Mouse (Mus musculus) heart, embryonic 12.5 days (tissue): ENCODE measurements around the gene Dnm2. TPM values are rescaled to one million over a fixed set of nuclear protein-coding genes. Genes with fewer than 3 reads are reported as not detected.
"Not testable (repeated sequence)": the region's sequence is repeated elsewhere in the genome, so short reads cannot be mapped to it uniquely, and the experiment has no call there.

Experiments used
- ATAC-seq: fragments of 200-750 bp; cut with Nextera tagmentation; 2 replicates; pipeline ENCODE4 v1.8.0; 2017; ENCODE audit warnings: moderate TSS enrichment, moderate library complexity; ENCODE audit not compliant: insufficient number of reproducible peaks, low FRiP score
- H3K27ac ChIP-seq: fragments of 300-500 bp; sonication (generic); 2 replicates; pipeline ENCODE4 v1.5.1; 2016; ENCODE audit warnings: mild to moderate bottlenecking, moderate library complexity; ENCODE audit not compliant: poor library complexity, severe bottlenecking
- H3K27me3 ChIP-seq: fragments of 300-500 bp; sonication (generic); replicated peaks from 2 replicates; pipeline ENCODE4 v1.6.1; 2016; ENCODE audit warnings: mild to moderate bottlenecking, moderate library complexity
- H3K36me3 ChIP-seq: fragments of 300-500 bp; sonication (generic); 2 replicates; pipeline ENCODE4 v1.6.1; 2016; ENCODE audit warnings: mild to moderate bottlenecking, moderate library complexity
- H3K4me1 ChIP-seq: fragments of 300-500 bp; sonication (generic); replicated peaks from 2 replicates; pipeline ENCODE4 v1.6.1; 2016; ENCODE audit warnings: mild to moderate bottlenecking
- H3K4me2 ChIP-seq: fragments of 300-500 bp; sonication (generic); 2 replicates; pipeline ENCODE4 v1.6.1; 2016; ENCODE audit warnings: mild to moderate bottlenecking, moderate library complexity
- H3K4me3 ChIP-seq: fragments of 300-500 bp; sonication (generic); 2 replicates; pipeline ENCODE4 v1.5.1; 2016; ENCODE audit warnings: mild to moderate bottlenecking
- H3K9ac ChIP-seq: fragments of 300-500 bp; sonication (generic); 2 replicates; pipeline ENCODE4 v1.6.1; 2016; ENCODE audit warnings: mild to moderate bottlenecking, moderate library complexity
- H3K9me3 ChIP-seq: fragments of 300-500 bp; sonication (generic); replicated peaks from 2 replicates; pipeline ENCODE4 v1.6.1; 2016; ENCODE audit warnings: mild to moderate bottlenecking, moderate library complexity
- WGBS: fragments of 180-500 bp; shearing (Covaris S2); methylation state at CpG from one replicate; pipeline ENCODE4 v1.1.7; 2016; 5-methylcytosine and 5-hydroxymethylcytosine counted together
- polyA plus RNA-seq: library from polyadenylated mRNA; unstranded; fragments of >200 nt; fragmentation: Nextera tagmentation; extraction: Ambion mirVana; gene quantifications from 2 replicates; pipeline ENCODE4 v1.2.1, GENCODE M21; 2016

Dnm2 gene
- polyA plus RNA-seq, 1 experiment from 2014 or later = 83.8 TPM

- Histone ChIP-seq H3K27ac (no peak overlapping the region), H3K9ac (no peak overlapping the region), H3K4me2 (no peak overlapping the region), H3K36me3 (peaks cover 16% of the 10 kb centered on the region; the same call in 1 of the 2 replicates), H3K4me1 (peaks cover 27% of the 10 kb centered on the region), H3K9me3 (no peaks in the 10 kb centered on the region), H3K27me3 (no peaks in the 10 kb centered on the region), H3K4me3 (no peak overlapping the region)
- 89% methylated on average over 7 of the region's 7 CpGs for WGBS
- ATAC-seq = no peak
Observed at GRCm38 (mm10) chr9:21456246-21456929, 31.7 kb downstream of the Dnm2 start.

- 80% methylated on average over 10 of the region's 10 CpGs for WGBS
- H3K9ac ChIP-seq = no peak overlapping the region
- H3K4me3 ChIP-seq = no peak overlapping the region
- no peaks in the 10 kb centered on the region for H3K9me3 ChIP-seq
- no peak overlapping the region for H3K4me2 ChIP-seq
- no peak for ATAC-seq
- H3K36me3 ChIP-seq = peaks cover 20% of the 10 kb centered on the region; the same call in 1 of the 2 replicates
- H3K27me3 ChIP-seq = no peaks in the 10 kb centered on the region
- H3K4me1 ChIP-seq = peaks cover 27% of the 10 kb centered on the region
- H3K27ac ChIP-seq = no peak overlapping the region
Observed at GRCm38 (mm10) chr9:21456930-21457634, 32.4 kb downstream of the Dnm2 start.

GRCm38 (mm10) chr9:21458821-21459220 is 34.1 kb downstream of the Dnm2 start:
- 82% methylated on average over 3 of the region's 3 CpGs for WGBS
- no peak overlapping the region for H3K27ac ChIP-seq
- no peak overlapping the region for H3K9ac ChIP-seq
- H3K36me3 ChIP-seq = peaks cover 20% of the 10 kb centered on the region; the same call in 1 of the 2 replicates
- no peaks in the 10 kb centered on the region for H3K27me3 ChIP-seq
- no peak overlapping the region for H3K4me2 ChIP-seq
- no peak overlapping the region for H3K4me3 ChIP-seq
- no peak for ATAC-seq
- H3K4me1 ChIP-seq = peaks cover 31% of the 10 kb centered on the region
- H3K9me3 ChIP-seq = no peaks in the 10 kb centered on the region

DNA sequence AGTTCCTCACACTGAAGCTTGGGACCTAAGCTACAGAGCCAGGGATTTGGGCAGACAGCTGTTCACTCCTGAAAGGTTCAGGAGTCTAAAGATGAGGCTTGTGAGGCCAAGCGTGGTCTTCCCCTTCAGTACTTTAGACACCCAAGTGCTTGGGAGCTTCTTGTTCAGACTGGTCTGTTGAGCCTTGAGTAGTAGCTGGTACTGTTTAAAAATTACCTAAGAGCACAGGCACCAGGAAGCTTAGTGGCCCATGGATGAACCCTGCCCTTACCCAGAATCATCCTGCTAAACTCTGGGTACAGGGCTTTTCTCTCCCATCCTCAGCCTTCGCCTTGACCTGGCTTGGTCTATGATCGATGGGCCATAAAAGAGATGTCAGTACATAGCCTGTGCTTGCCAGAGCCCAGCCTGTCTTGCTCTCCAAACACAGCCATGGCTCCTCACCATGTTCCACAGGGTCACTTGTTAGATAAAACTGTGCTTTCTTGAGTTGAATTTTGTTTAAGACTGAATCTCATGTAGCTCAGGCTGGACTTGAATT is 35.8 kb downstream of the Dnm2 start:
- 88% methylated on average over 3 of the region's 3 CpGs for WGBS
- H3K9me3 ChIP-seq = no peaks in the 10 kb centered on the region
- H3K4me2 ChIP-seq = no peak overlapping the region
- no peaks in the 10 kb centered on the region for H3K27me3 ChIP-seq
- no peak overlapping the region for H3K4me3 ChIP-seq
- H3K4me1 ChIP-seq = peaks cover 36% of the 10 kb centered on the region
- no peak overlapping the region for H3K27ac ChIP-seq
- no peak overlapping the region for H3K9ac ChIP-seq
- peaks cover 24% of the 10 kb centered on the region; the same call in 1 of the 2 replicates for H3K36me3 ChIP-seq
- ATAC-seq = no peak

DNA sequence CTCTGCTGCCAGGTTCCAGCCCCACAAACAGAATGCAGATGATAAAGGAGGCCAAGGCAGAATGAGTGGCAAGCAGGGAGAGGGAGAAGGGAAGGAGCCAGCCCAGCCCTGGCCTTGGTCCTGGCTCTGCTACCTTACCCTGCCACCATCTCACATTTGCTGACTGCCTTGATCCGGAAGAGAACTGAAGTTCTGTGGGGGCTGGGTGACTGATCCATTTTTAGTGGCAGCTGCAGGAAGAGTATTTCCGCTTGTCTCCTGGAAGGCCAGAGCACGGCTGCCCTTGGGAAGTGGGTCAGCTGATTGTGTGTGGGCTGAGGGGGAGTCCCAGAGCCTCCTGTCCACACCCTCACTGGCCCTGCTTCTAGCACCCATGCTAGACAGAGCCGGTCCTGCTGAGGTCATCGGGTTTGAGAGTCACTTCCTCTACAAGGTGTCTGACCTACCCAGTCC is 38.5 kb downstream of the Dnm2 start:
- WGBS = 7% methylated on average over 5 of the region's 5 CpGs
- peak overlapping the region; percentile 21 for H3K9ac ChIP-seq
- H3K9me3 ChIP-seq = no peaks in the 10 kb centered on the region
- H3K27ac ChIP-seq = peak overlapping the region; percentile 90
- no peaks in the 10 kb centered on the region for H3K27me3 ChIP-seq
- peaks cover 47% of the 10 kb centered on the region for H3K36me3 ChIP-seq
- H3K4me2 ChIP-seq = peak overlapping the region; percentile 26
- ATAC-seq = peak; percentile 69
- peaks cover 36% of the 10 kb centered on the region for H3K4me1 ChIP-seq
- no peak overlapping the region for H3K4me3 ChIP-seq

DNA sequence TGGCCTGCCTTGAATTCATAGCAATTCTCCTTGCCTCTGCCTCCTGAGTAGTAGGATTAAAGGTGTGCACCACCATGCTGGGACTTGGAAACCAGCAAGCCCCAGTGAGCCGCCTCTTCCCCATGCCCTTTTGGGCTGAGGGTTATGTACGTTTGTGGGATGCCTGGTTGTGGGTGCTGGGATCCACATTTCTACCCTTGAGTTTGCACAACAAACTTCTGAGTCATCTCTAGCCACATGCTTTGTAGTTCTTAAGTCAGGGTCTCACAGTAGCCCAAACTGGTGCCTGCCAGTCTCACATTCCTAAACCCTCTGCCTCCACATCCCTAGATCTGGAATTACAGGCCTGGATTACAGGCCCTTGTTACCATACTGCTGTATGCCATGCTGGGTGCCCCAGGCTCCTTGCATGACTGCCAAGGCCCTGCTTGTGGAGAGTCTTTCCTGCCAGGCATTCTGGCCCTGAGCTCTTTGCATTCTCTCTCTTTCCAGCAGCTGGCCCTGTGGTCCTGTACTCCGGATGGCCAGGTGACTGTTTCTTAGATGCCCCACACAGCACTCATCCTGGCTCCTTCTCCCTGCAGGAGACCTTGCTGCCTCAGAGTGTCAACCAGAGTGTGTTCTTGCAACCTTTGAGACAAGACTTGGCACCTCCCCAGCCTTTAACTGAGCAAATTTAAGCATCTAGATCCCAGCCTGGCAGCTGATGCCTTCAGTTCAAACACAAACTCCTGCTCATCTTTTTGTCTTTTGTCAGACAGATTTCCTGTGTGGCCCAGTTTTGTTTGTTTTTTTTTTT is 39.3 kb downstream of the Dnm2 start:
- Histone ChIP-seq H3K9ac (0 out of 2 replicates have a peak overlapping the region, but pooled peaks have one; percentile 13), H3K4me2 (peak overlapping the region; percentile 26; the same call in 1 of the 2 replicates)

DNA sequence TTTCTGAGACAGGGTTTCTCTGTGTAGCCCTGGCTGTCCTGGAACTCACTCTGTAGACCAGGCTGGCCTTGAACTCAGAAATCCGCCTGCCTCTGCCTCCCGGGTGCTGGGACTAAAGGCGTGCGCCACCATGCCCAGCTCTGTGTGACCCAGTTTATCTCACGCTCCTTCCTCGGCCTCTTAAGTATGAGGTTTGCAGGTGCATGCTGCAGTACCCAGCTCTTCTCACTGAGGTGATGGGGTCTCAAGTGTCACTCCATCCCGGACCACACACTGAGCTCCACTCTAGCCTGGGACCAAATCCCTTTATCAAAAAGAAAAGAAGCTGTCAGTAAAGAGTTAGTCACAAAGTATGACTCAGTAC is 39.8 kb downstream of the Dnm2 start:
- peaks cover 48% of the 10 kb centered on the region for H3K36me3 ChIP-seq
- not testable (repeated sequence) for H3K4me2 ChIP-seq, H3K27me3 ChIP-seq, H3K27ac ChIP-seq, H3K9ac ChIP-seq, H3K9me3 ChIP-seq, ATAC-seq, H3K4me3 ChIP-seq
- 93% methylated on average over 7 of the region's 7 CpGs for WGBS
- peaks cover 33% of the 10 kb centered on the region for H3K4me1 ChIP-seq

More for the DNA sequence above, 39.3 kb downstream of the Dnm2 start:
- ATAC-seq = no peak
- peak overlapping the region; percentile 90 for H3K27ac ChIP-seq
- H3K4me3 ChIP-seq = no peak overlapping the region
- H3K9me3 ChIP-seq = no peaks in the 10 kb centered on the region
- peaks cover 47% of the 10 kb centered on the region for H3K36me3 ChIP-seq
- H3K4me1 ChIP-seq = peaks cover 33% of the 10 kb centered on the region
- H3K27me3 ChIP-seq = no peaks in the 10 kb centered on the region
- WGBS = 82% methylated on average over 3 of the region's 3 CpGs

DNA sequence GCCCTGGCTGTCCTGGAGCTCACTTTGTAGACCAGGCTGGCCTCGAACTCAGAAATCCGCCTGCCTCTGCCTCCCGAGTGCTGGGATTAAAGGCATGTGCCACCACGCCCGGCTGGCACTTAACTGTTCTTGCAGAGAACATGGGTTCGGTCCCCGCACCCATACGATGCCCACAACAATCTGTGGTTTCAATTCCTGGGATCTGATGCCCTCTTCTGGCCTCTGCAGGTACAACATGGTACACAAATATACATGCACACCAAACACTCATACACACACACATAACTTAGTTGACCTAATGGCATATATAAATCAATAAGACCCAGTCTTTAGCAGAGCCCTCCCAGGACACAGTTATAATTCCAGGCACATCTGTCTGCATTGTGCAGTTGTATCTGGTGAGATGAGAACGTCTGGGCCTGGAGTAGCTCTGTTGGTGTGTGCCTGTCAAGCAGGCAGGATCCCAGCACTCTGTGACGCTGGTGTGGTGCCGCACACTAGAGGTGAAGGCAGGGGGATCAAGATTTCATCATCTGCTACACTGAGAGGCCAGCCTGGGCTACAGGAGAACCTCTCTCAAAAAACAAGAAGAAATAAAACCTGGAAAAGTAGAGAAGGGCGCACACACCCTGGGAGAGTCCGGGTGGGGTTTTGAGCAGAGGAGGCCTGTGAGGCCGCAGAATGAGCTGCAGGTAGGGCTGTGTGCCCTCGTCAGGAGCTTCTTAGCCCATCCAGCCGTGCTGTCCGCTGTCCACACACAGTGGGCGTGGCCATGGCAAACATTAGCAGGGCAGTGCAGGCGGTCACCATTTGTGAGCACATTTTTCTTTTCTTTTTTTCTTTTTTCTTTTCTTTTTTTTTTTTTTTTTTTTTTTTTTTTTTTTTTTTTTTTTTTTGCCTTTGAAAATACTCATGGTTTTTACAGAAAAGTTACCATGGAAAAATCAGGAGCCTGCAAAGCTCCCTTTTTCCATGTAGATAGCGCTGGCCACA is 44.6 kb downstream of the Dnm2 start:
- no peaks in the 10 kb centered on the region for H3K4me1 ChIP-seq
- no peak overlapping the region for H3K27ac ChIP-seq
- no peaks in the 10 kb centered on the region for H3K9me3 ChIP-seq
- peaks cover 80% of the 10 kb centered on the region for H3K36me3 ChIP-seq
- no peak overlapping the region for H3K4me2 ChIP-seq
- H3K4me3 ChIP-seq = no peak overlapping the region
- 90% methylated on average over 20 of the region's 20 CpGs for WGBS
- H3K9ac ChIP-seq = no peak overlapping the region
- no peak for ATAC-seq
- no peaks in the 10 kb centered on the region for H3K27me3 ChIP-seq

DNA sequence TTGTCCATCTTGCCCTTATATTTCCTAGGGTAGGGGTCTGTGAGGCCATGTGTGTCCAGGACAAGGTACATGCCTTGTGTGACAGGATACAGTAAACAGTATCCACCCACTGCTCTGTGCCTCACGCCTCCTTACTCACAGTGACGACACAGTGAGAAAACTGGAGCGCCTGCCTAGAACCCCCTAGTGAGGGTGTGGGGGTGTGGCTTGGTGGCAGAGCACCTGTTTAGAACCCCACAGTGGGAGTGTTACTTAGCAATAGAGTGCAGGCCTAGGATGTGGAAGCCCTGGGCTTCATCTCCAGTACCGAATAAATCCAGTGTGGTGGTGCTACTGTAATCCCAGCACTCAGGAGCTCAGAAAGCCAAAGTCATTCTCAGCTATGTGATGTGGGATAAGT is 48.2 kb downstream of the Dnm2 start:
- Histone ChIP-seq H3K4me2 (no peak overlapping the region), H3K4me3 (no peak overlapping the region), H3K36me3 (peaks cover 91% of the 10 kb centered on the region), H3K4me1 (no peaks in the 10 kb centered on the region), H3K27ac (no peak overlapping the region), H3K9ac (no peak overlapping the region), H3K27me3 (no peaks in the 10 kb centered on the region), H3K9me3 (peaks cover 5% of the 10 kb centered on the region; the same call in 1 of the 2 replicates)
- no peak for ATAC-seq
- 79% methylated on average over 4 of the region's 4 CpGs for WGBS

- no peak overlapping the region for H3K4me3 ChIP-seq
- H3K27me3 ChIP-seq = no peaks in the 10 kb centered on the region
- WGBS = 96% methylated on average over 6 of the region's 6 CpGs
- no peak overlapping the region for H3K27ac ChIP-seq
- H3K4me1 ChIP-seq = no peaks in the 10 kb centered on the region; the same call in 1 of the 2 replicates
- H3K4me2 ChIP-seq = no peak overlapping the region
- H3K9ac ChIP-seq = no peak overlapping the region
- no peak for ATAC-seq
- peaks cover 9% of the 10 kb centered on the region; the same call in 1 of the 2 replicates for H3K9me3 ChIP-seq
- peaks cover 91% of the 10 kb centered on the region for H3K36me3 ChIP-seq
Observed at GRCm38 (mm10) chr9:21477707-21478106, 53.0 kb downstream of the Dnm2 start.
